Mouse (Mus musculus): ENCODE results near the gene Ssh2. TPM values are rescaled to one million over a fixed set of nuclear protein-coding genes. Genes with fewer than 3 reads are reported as not detected.

The Ssh2 gene
- polyA plus RNA-seq, 1 experiment from 2014 or later, result 12.1 TPM

DNA sequence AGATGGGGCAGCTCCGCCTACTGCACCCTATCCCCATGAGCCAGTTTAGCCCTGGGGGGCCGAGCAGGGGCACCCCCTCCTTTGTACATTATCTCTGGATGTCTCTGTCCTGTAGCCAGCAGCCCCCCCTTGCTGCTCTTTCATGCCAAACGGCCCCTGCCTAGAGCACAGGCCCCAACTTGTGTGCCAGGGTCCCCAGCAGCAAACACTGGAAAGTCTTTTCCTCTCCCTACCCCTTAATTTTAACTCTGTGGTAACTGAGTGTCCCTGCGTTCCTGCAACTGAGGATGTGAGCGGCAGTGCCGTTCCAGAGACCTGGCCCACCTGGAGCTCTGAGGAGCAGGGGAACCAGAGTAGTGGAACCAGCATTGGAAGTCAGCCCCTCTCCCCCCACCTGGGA, 290.9 kb downstream of the Ssh2 start:
- Histone ChIP-seq H3K36me3 (ENCODE audit: control insufficient read depth, insufficient read depth, low read length) (peaks cover 47% of the 10 kb centered on the region), H3K9ac (ENCODE audit: low read depth, low read length) (no peak overlapping the region), H3K4me3 (ENCODE audit: low read depth, low read length) (no peak overlapping the region), H3K27ac (ENCODE audit: low read depth, low read length) (no peak overlapping the region; the same call in 1 of the 2 replicates), H3K27me3 (replicated peaks; ENCODE audit: control insufficient read depth, insufficient read depth, low read length) (no peaks in the 10 kb centered on the region), H3K4me1 (replicated peaks; ENCODE audit: control insufficient read depth, insufficient read depth, low read length) (peaks cover 5% of the 10 kb centered on the region), H3K9me3 (ENCODE audit: control insufficient read depth, low read length) (no peaks in the 10 kb centered on the region), H3K4me2 (no peak overlapping the region)
- 89% methylated on average over 6 of the region's 6 CpGs for WGBS
- ATAC-seq (replicated peaks; ENCODE audit: low FRiP score) (no peak), DNase-seq (ENCODE audit: low spot score) (no peak)

DNA sequence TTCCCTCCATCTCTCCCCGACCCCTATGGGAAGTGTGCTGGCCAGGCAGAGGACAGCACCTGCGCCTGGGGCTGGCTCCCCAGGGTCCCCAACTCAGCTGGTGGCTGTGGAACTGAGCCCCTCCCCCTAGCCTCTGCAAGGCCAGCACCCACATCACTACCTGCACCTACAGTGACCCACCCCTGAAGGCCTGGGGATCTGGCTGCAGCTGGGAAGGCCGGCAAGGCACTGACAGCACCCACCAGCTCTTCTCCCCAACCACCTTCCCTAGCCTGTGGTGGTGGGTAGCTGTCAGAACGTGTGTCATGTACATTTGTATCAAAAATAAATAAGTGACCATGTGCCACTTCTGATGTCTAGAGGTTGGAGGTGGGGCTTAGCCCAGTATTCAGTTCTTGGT, 291.3 kb downstream of the Ssh2 start:
- H3K36me3 ChIP-seq (ENCODE audit: control insufficient read depth, insufficient read depth, low read length), result peaks cover 44% of the 10 kb centered on the region
- no peak overlapping the region; the same call in 1 of the 2 replicates for H3K27ac ChIP-seq (ENCODE audit: low read depth, low read length)
- peaks cover 8% of the 10 kb centered on the region for H3K4me1 ChIP-seq (replicated peaks; ENCODE audit: control insufficient read depth, insufficient read depth, low read length)
- H3K9me3 ChIP-seq (ENCODE audit: control insufficient read depth, low read length), result no peaks in the 10 kb centered on the region
- H3K9ac ChIP-seq (ENCODE audit: low read depth, low read length), result no peak overlapping the region
- H3K27me3 ChIP-seq (replicated peaks; ENCODE audit: control insufficient read depth, insufficient read depth, low read length), result no peaks in the 10 kb centered on the region
- DNase-seq (ENCODE audit: low spot score) (no peak), ATAC-seq (replicated peaks; ENCODE audit: low FRiP score) (0 out of 2 replicates have a peak, but pooled peaks have one; percentile 8)
- H3K4me2 ChIP-seq, result no peak overlapping the region
- 55% methylated on average over 4 of the region's 4 CpGs for WGBS
- no peak overlapping the region for H3K4me3 ChIP-seq (ENCODE audit: low read depth, low read length)

DNA sequence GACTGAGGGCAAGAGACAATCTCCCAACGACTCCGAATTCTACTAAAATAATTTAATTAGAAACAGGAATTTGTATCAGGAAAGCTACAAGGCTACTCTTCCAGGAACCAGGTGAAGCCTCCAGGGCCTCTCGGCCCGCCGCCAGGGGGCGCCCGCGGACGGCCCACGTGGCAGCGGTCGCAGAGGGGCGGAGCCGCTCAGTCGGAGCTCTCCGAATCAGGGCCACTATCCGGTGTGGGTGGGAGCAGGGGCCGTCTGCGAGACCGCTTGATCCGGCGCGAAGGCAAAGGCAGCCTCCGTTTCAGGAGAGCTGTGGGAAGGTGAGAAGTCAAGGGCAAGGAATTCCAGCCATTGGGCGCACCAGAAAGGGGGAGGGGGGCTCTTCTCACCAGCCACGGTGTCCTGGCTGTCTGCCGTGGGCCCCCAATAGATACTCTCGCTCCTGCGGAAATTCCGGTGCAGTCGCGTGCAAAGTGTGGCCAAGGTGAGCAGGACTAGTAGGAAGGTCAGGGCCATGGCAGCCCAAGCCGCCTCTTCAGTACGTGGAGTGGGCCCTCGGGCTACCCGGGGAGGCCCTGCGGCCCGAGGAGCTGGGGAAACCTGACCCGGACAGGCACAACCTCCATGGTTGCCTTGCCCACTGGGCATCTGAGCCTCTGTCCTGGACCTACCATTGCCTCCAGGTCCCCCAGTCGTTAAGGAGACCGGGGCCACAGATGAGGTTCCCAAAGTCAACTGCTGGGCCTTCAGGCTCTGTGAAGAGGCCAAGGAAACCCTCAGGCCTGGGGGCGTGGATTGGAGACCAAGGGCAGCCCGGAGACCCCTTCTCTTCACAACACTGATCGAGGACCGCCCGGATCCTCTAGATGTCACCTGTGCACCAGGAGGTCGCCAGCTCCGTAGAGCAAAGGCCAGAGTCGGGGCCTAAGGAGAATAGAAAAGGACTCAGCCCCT, 292.3 kb downstream of the Ssh2 start:
- H3K9me3 ChIP-seq (ENCODE audit: control insufficient read depth, low read length), result no peaks in the 10 kb centered on the region
- peak overlapping the region; percentile 30 for H3K9ac ChIP-seq (ENCODE audit: low read depth, low read length)
- H3K27ac ChIP-seq (ENCODE audit: low read depth, low read length), result no peak overlapping the region
- ATAC-seq (replicated peaks; ENCODE audit: low FRiP score), result peak; percentile 73
- peak overlapping the region; percentile 87 for H3K4me2 ChIP-seq
- peaks cover 10% of the 10 kb centered on the region for H3K4me1 ChIP-seq (replicated peaks; ENCODE audit: control insufficient read depth, insufficient read depth, low read length)
- peaks cover 37% of the 10 kb centered on the region for H3K36me3 ChIP-seq (ENCODE audit: control insufficient read depth, insufficient read depth, low read length)
- no peaks in the 10 kb centered on the region for H3K27me3 ChIP-seq (replicated peaks; ENCODE audit: control insufficient read depth, insufficient read depth, low read length)
- peak overlapping the region; percentile 39 for H3K4me3 ChIP-seq (ENCODE audit: low read depth, low read length)
- WGBS, result 25% methylated on average over 49 of the region's 49 CpGs
- peak; percentile 86 for DNase-seq (ENCODE audit: low spot score)

Other genes with a start within 250 kb of the Ssh2 start
- gene Slc6a4, start 217.7 kb upstream of the Ssh2 start, polyA plus RNA-seq (2014; fragmentation: Nextera tagmentation; extraction: Ambion mirVana), result 1.9 TPM in 2 replicates
- 37.4 and 45.6 TPM in 2 replicates for gene Nsrp1, start 137.9 kb upstream of the Ssh2 start, polyA plus RNA-seq (2014; fragmentation: Nextera tagmentation; extraction: Ambion mirVana)
- gene Efcab5, start 27.3 kb upstream of the Ssh2 start, polyA plus RNA-seq (2014; fragmentation: Nextera tagmentation; extraction: Ambion mirVana), result 0.41 and 0.73 TPM in 2 replicates
- 0.35 and 0.40 TPM in 2 replicates for gene Coro6, start 246.1 kb downstream of the Ssh2 start, polyA plus RNA-seq (2014; fragmentation: Nextera tagmentation; extraction: Ambion mirVana)

All from liver, embryonic 11.5 days (tissue).